Mouse (Mus musculus) spleen, postnatal 10 days (tissue): ENCODE measurements around the gene Xpnpep3.

Experiments
- DNase-seq, 2 experiments: peaks; one replicate each; pipeline ENCODE4 v3.0.0; 2021 to 2022; ENCODE audit warnings: low spot score in 2 of 2

Gene Xpnpep3

DNA sequence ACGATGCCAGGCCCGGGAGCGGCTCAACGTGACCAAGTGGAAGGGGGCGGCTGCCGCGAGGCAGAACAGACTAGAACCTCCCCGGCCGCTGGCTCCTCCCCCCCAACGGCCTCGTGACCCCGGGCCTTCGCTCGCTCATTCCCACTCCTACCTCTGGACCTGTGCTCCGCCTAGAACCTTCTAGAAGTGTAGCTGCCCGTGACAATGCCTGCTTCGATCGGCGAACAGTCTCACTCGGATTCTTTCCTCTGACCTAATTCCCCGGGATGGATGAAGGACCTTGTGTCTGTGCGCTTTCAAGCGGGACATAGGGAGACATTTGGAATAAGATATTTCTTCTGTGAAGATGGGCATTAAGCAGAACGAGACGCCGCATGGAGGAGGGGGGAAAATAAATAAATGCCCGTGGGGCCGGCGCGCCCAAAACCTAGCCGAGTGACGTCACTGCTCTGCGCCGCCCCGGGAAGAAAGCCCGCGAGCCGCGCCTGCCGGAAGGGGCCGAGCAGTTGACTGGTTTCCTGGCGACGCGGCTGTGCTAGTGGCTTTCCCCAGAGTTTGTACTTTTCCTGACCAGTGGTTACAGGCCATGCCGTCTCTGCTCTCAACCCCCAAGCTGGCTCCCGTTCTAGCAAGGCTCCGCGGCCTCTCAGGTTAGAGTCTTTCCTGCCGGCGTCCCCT, at the start of gene Xpnpep3, which contains the start of gene St13:
Gene Xpnpep3 (plus strand): TSS at position 501 of the 678 bp plus-strand sequence.
Gene St13 (minus strand): TSS at position 440 of the 678 bp plus-strand sequence.
- DNase-seq = peak; percentile 98

DNA sequence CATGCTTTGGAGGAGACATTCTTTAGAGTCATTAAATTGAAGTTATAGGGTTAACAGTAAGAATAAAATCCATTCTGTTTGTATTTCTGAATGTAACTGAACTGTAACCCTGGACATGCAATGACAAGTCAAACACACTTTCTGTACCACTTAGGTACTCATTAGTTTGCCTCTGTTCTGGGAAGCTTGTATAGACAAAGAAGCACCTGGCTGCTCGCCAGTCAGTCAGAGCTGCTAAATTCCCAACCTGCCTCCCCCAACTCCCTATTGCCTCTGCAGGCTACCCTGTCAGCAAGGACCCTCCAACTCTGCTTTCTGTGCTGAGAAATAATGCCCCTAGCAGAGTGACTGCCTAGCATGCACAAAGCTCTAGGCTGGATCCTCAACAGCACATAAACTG, 49.5 kb upstream of the Xpnpep3 start:
- no peak for DNase-seq

GRCm38 (mm10) chr15:81352638-81353037, 47.3 kb upstream of the Xpnpep3 start:
- DNase-seq = peak in 1 of 2 experiments; percentile 20

GRCm38 (mm10) chr15:81355146-81355761, 44.7 kb upstream of the Xpnpep3 start:
- DNase-seq = peak; percentile 58 to 83

DNA sequence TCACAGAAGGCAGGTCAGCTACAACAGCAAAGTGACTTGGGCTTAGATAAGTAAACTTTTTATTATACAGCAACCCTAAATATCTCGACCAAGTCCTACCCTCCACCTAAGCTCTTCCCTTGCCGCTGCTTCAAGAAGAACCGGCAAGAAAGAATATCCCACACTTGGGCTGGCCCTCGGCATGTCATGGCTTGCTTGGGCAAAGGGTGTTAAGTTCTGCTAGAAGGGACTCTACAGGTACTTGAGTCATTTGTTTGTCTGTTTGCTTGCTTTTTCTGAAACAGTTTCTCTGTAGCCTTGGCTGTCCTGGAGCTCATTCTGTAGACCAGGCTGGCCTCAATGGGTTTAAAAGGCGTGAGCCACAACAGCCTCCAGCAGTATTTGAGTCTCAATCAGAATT, 43.0 kb upstream of the Xpnpep3 start:
- DNase-seq = no peak

DNA sequence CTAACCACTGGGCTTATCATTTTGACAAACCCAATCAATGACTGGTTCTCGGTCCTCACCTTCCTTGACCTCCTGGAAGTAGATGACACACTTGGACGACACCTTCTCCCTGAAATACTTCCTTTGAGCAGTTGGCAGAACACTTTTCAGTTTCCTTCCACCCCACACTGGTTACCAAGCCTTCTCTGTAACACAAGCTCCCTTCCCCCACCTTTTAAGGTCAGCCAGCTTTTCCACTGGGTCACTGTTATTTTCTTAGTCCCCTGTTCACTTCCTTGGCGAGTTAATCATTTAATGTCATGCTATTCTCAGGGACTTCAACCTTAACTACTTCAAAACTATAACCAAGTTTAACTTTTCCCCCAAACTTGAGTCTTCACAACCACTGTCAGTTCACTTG, 41.0 kb upstream of the Xpnpep3 start:
- DNase-seq = no peak

DNA sequence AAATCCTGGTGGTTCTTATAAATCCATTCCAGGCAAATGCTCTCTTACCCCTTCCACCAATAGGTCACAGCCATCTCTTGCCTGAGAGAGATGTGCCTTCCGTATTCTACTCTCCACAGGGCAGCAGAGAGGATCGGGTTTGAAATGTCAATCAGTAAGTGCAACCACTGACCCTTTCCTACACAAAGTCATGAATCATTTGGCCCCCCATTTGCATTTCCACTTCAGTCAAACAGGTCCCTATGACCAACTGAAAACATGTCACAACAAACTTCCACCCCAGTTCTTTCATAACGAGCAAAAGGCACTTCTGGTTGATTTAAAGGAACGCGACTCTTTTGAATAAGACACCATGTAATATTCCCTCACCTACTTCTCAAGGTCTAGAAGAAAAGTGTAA, 40.5 kb upstream of the Xpnpep3 start:
- no peak for DNase-seq

DNA sequence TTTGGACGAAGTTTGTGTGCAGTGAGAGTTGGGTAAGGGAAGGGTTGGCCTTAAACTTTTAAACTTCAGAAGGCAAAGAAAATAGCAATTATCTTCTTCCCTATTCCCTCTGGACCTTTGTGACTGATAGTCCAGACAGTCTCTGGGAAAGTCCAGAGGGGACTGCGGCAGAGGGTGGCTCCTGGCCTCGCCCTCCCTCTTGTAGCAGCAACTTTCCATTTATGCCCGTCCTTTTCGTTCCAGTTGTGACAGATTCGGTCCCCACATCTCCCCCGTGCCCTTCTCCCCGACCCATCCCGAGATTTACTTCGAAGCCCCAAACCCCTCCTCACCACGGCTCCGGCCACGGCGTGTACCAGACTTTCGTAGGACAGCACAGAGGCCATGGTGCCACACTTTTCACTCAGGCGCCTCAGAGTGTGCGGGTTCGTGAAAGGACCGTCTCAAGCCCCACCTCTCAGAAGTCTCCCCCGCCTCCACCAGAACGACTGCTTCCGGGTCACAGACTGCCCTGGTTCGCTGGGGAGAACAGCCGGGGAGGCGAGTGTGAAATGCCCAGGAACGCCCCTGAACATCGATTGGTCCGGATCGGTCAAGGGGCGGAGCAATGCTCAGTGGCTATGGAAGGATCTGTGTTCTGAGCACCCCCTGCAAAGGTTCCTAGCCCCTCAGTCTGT, 39.5 kb upstream of the Xpnpep3 start, which contains the start of gene Slc25a17:
Gene Slc25a17 (minus strand): TSS at position 468 of the 677 bp plus-strand sequence.
- peak; percentile 84 to 97 for DNase-seq

DNA sequence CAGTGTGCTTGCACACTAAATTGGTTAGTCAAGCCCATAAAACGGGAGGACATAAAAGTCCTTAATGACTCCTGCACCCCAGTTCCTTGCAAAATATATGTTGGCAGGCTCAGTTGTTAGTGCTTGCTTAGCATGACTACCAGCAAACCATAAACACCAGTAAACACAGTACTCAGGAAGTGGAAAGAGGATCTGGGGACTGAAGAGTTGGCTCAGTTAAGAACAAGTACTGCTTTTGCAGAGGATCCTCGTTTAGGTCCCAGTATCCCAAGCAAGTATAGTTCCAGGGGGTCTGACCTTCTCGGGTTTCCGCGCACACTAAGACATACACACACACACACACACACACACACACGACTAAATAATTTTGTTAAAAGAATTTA, 38.9 kb upstream of the Xpnpep3 start:
- DNase-seq = no peak

GRCm38 (mm10) chr15:81361417-81362015, 38.4 kb upstream of the Xpnpep3 start:
- peak; percentile 15 to 16 for DNase-seq

GRCm38 (mm10) chr15:81362501-81362900, 37.4 kb upstream of the Xpnpep3 start:
- no peak for DNase-seq

GRCm38 (mm10) chr15:81364271-81364670, 35.7 kb upstream of the Xpnpep3 start:
- DNase-seq = no peak

- no peak for DNase-seq
These were observed 34.7 kb upstream of the Xpnpep3 start for GRCm38 (mm10) chr15:81365246-81365645.

- no peak for DNase-seq
These were observed 33.7 kb upstream of the Xpnpep3 start for GRCm38 (mm10) chr15:81366241-81366640.

GRCm38 (mm10) chr15:81368601-81369000, 31.3 kb upstream of the Xpnpep3 start:
- DNase-seq = no peak

- DNase-seq = no peak
These were observed 29.6 kb upstream of the Xpnpep3 start for GRCm38 (mm10) chr15:81370356-81370755.

DNA sequence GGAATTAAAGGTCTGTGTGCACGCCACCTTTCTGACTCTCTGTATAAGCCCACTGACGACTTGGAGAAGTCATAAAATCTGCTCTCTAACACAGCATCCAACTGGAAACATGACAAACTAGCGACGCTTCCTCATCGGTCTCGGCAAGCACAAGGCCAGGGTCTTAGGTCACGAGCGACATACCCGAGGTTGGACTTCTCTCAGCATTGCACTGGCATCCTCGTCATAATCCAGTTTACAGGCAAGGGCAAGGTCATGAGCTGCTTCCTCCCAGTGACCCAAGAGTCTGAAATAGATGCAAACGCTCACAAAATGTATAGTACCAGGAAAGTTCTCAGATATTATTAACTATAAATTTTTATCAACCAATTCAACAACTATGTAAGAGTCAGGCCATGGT, 25.3 kb upstream of the Xpnpep3 start:
- DNase-seq = no peak

- DNase-seq = no peak
These were observed 21.1 kb upstream of the Xpnpep3 start for GRCm38 (mm10) chr15:81378845-81379244.

DNA sequence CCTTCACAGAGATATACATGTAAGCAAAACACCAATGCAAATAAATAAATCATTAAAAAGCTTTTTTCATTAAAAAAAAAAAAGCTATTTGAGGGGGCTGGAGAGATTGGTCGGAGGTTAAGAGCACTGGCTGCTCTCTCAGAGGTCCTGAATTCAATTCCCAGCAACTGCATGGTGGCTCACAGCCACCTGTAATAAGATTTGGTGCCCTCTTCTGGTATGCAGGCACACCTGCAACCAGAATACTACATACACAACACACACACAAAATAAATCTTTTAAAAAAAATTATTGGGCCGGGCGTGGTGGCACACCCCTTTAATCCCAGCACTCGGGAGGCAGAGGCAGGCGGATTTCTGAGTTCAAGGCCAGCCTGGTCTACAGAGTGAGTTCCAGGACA, 13.6 kb upstream of the Xpnpep3 start:
- no peak for DNase-seq

- DNase-seq = peak in 1 of 2 experiments; percentile 45
These were observed 6.9 kb upstream of the Xpnpep3 start for GRCm38 (mm10) chr15:81392997-81393396.

DNA sequence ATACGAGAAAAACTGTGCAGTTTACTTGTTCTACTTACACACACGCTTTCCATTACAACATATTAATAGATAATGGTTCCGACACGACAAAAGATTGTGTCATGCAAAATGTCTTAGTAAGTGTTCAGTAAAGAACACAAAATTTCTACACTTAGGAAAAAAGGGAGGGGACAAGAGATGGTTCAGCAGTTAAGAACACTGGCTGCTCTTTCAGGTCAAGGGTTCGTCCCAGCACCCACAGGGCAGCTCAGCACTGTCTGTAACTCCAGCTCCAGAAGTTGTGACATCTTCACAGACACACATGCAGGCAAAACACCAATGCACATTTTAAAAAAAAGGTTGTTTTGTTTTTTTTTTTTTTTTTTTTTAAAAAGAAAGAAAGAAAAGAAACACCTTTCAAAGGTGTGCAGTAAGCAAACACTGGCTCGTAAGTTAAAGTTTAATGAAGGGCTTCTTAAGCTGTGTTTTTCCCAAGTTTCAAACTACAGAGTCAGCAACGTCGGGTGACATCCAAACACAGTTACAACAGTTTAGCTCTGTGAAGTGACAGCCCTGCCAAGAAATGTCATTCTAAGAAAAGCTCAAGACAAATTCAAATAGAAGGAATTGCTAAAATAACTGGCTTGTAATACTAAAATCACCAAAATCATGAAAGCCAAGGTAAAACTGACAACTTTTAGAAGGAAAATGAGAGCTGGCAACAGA, 5.6 kb upstream of the Xpnpep3 start:
- no peak for DNase-seq

DNA sequence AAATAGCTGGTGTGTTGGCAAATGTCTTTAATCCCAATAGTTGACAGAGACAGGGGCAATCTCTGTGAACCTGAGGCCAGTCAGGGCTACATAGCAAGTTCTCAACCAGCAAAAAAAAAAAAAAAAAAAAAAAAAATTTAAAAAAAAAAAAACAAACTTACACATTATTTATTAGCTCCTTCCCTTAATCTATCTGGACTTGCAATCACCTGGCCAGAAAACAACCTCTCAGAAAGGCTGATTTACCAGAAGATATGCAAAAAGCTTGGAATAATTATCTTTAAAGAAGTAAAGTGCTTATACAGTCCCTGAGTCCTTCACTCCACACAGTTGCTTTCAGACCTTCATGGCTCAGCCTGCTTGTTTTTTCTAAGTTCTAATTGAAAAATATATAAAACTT, 1.7 kb upstream of the Xpnpep3 start:
- DNase-seq = no peak
